Mouse (Mus musculus): Measurements from ENCODE around the gene Fbxl5. TPM values are rescaled to one million over a fixed set of nuclear protein-coding genes. Genes with fewer than 3 reads are reported as not detected.

Gene Fbxl5
- total RNA-seq, 2 experiments from 2014 or later = 77.7 to 88.1 TPM

- DNase-seq (ENCODE audit: low spot score in 2 of 2) = no peak
Observed at GRCm38 (mm10) chr5:43783996-43784395, 37.4 kb downstream of the Fbxl5 start.

- DNase-seq (ENCODE audit: low spot score in 2 of 2) = peak; percentile 78 to 87
Observed at GRCm38 (mm10) chr5:43781977-43782930, 39.2 kb downstream of the Fbxl5 start.

- no peak for DNase-seq (ENCODE audit: low spot score in 2 of 2)
Observed at GRCm38 (mm10) chr5:43781423-43781976, 39.9 kb downstream of the Fbxl5 start.

- DNase-seq (ENCODE audit: low spot score in 2 of 2) = no peak
Observed at GRCm38 (mm10) chr5:43778583-43778982, 42.9 kb downstream of the Fbxl5 start.

GRCm38 (mm10) chr5:43776993-43777392 lies 44.4 kb downstream of the Fbxl5 start:
- no peak for DNase-seq (ENCODE audit: low spot score in 2 of 2)

- DNase-seq (ENCODE audit: low spot score in 2 of 2) = no peak
Observed at GRCm38 (mm10) chr5:43776407-43776806, 45.0 kb downstream of the Fbxl5 start.

GRCm38 (mm10) chr5:43771555-43771954 lies 49.9 kb downstream of the Fbxl5 start:
- no peak for DNase-seq (ENCODE audit: low spot score in 2 of 2)

GRCm38 (mm10) chr5:43770618-43771354 lies 50.7 kb downstream of the Fbxl5 start:
- no peak for DNase-seq (ENCODE audit: low spot score in 2 of 2)

GRCm38 (mm10) chr5:43749092-43749491 lies 72.3 kb downstream of the Fbxl5 start:
- no peak for DNase-seq (ENCODE audit: low spot score in 2 of 2)

GRCm38 (mm10) chr5:43748039-43748438 lies 73.4 kb downstream of the Fbxl5 start:
- DNase-seq (ENCODE audit: low spot score in 2 of 2) = no peak

- DNase-seq (ENCODE audit: low spot score in 2 of 2) = no peak
Observed at GRCm38 (mm10) chr5:43745156-43745555, 76.3 kb downstream of the Fbxl5 start.

- DNase-seq (ENCODE audit: low spot score in 2 of 2) = no peak
Observed at GRCm38 (mm10) chr5:43744187-43744586, 77.3 kb downstream of the Fbxl5 start.

GRCm38 (mm10) chr5:43732381-43732780 lies 89.1 kb downstream of the Fbxl5 start:
- DNase-seq (ENCODE audit: low spot score in 2 of 2) = no peak

- DNase-seq (ENCODE audit: low spot score in 2 of 2) = no peak
Observed at GRCm38 (mm10) chr5:43728375-43729165, 92.9 kb downstream of the Fbxl5 start.

GRCm38 (mm10) chr5:43723830-43724229 lies 97.6 kb downstream of the Fbxl5 start:
- DNase-seq (ENCODE audit: low spot score in 2 of 2) = no peak

- DNase-seq (ENCODE audit: low spot score in 2 of 2) = no peak
Observed at GRCm38 (mm10) chr5:43722452-43722783, 99.0 kb downstream of the Fbxl5 start.

GRCm38 (mm10) chr5:43721538-43722451 lies 99.6 kb downstream of the Fbxl5 start:
- no peak for DNase-seq (ENCODE audit: low spot score in 2 of 2)

GRCm38 (mm10) chr5:43699240-43699639 lies 122.2 kb downstream of the Fbxl5 start:
- no peak for DNase-seq (ENCODE audit: low spot score in 2 of 2)

- no peak for DNase-seq (ENCODE audit: low spot score in 2 of 2)
Observed at GRCm38 (mm10) chr5:43697133-43697532, 124.3 kb downstream of the Fbxl5 start.

Measured in layer of hippocampus, postnatal 10 days (tissue).